Mouse (Mus musculus) embryonic facial prominence, embryonic 11.5 days (tissue): ENCODE results near the gene Pan3. TPM values are rescaled to one million over a fixed set of nuclear protein-coding genes. Genes with fewer than 3 reads are reported as not detected.

Source experiments
- ATAC-seq: fragments of 200-750 bp; cut with Nextera tagmentation; replicated peaks from 2 replicates; pipeline ENCODE4 v1.8.0; 2017; ENCODE audit warnings: low read depth; ENCODE audit not compliant: insufficient number of reproducible peaks, low FRiP score, low TSS enrichment
- DNase-seq: peaks from one replicate; pipeline ENCODE4 v3.0.0-alpha.2; 2015; ENCODE audit warnings: low spot score
- H3K27ac ChIP-seq: fragments of 300-500 bp; sonication (generic); replicated peaks from 2 replicates; pipeline ENCODE4 v1.5.1; 2014; ENCODE audit warnings: mild to moderate bottlenecking, low read depth, low read length, control low read depth
- H3K27me3 ChIP-seq: fragments of 300-500 bp; sonication (generic); 2 replicates; pipeline ENCODE4 v1.6.1; 2014; ENCODE audit warnings: mild to moderate bottlenecking, low read length, moderate library complexity, mixed read lengths; ENCODE audit not compliant: control insufficient read depth, insufficient read depth
- H3K36me3 ChIP-seq: fragments of 300-500 bp; sonication (generic); replicated peaks from 2 replicates; pipeline ENCODE4 v1.6.1; 2014; ENCODE audit warnings: low read depth, mild to moderate bottlenecking, low read length, moderate library complexity, mixed read lengths; ENCODE audit not compliant: control insufficient read depth, insufficient read depth
- H3K4me1 ChIP-seq: fragments of 300-500 bp; sonication (generic); 2 replicates; pipeline ENCODE4 v1.6.1; 2014; ENCODE audit warnings: low read length, mixed read lengths; ENCODE audit not compliant: control insufficient read depth, insufficient read depth
- H3K4me2 ChIP-seq: fragments of 300-500 bp; sonication (generic); 2 replicates; pipeline ENCODE4 v1.6.1; 2014; ENCODE audit warnings: low read depth, mild to moderate bottlenecking, control low read depth, low read length, moderate library complexity
- H3K4me3 ChIP-seq: fragments of 300-500 bp; sonication (generic); 2 replicates; pipeline ENCODE4 v1.5.1; 2014; ENCODE audit warnings: low read depth, low read length, control low read depth
- H3K9ac ChIP-seq: fragments of 300-500 bp; sonication (generic); replicated peaks from 2 replicates; pipeline ENCODE4 v1.6.1; 2014; ENCODE audit warnings: mild to moderate bottlenecking, control low read depth, low read length
- H3K9me3 ChIP-seq: fragments of 300-500 bp; sonication (generic); replicated peaks from 2 replicates; pipeline ENCODE4 v1.6.1; 2016; ENCODE audit warnings: mild to moderate bottlenecking, low read length, inconsistent platforms, mixed read lengths; ENCODE audit not compliant: control insufficient read depth
- WGBS: fragments of 180-500 bp; shearing (Covaris S2); extraction: QIAGEN DNeasy Blood & Tissue Kit; methylation state at CpG from one replicate; pipeline ENCODE4 v1.1.7; 2014; 5-methylcytosine and 5-hydroxymethylcytosine counted together
- polyA plus RNA-seq: library from polyadenylated mRNA; unstranded; fragments of >200 nt; fragmentation: Nextera tagmentation; extraction: Ambion mirVana; gene quantifications from 2 replicates; pipeline ENCODE4 v1.2.1, GENCODE M21; 2014

The Pan3 gene
- polyA plus RNA-seq, 1 experiment from 2014 or later, result 41.2 TPM

DNA sequence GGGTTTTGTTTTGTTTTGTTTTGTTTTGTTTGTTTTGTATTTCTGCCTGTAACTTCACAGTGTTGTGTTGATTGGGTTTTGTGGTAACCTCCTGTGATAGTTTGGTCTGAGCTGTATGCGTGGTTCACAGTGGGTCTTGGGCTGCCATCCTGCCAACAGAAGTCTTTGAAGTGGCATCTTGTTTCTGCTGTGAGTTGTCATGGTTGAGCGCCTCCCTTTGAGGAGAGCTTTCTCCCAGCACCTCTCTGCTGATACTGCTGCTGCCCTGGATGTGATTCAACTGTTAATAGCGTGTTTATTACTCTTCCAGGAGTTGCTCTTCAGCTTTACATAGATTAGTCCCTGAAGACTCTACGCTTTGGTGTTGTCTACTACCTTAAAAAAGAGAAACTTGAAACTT, 18.6 kb downstream of the Pan3 start:
- Histone ChIP-seq H3K9ac (no peak overlapping the region), H3K9me3 (no peaks in the 10 kb centered on the region), H3K4me1 (no peaks in the 10 kb centered on the region), H3K4me2 (no peak overlapping the region), H3K27me3 (no peaks in the 10 kb centered on the region), H3K36me3 (no peaks in the 10 kb centered on the region), H3K27ac (no peak overlapping the region), H3K4me3 (no peak overlapping the region)
- DNase-seq (no peak), ATAC-seq (no peak)
- WGBS, result 60% methylated on average over 4 of the region's 4 CpGs

DNA sequence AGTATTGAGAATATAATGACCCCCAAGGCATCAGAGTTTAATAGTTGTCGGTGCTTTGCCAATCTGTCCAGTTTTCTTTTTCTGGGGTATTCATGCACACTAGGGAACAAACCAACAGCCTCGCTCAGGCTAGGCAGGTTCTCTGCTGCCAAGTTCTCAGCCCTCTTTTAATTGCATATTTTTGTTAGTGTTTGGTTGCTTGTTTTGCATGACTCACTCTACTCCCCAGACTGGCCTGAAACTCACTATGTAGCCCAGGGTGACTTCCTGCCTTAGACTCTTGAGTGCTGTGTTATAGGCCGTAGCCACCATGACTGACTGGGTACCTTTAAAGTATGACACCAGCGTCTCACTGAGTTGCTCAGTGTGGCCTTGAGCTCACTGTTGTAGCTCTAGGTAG, 19.0 kb downstream of the Pan3 start:
- ATAC-seq (no peak), DNase-seq (no peak)
- Histone ChIP-seq H3K4me1 (no peaks in the 10 kb centered on the region), H3K27ac (no peak overlapping the region), H3K9me3 (no peaks in the 10 kb centered on the region), H3K36me3 (no peaks in the 10 kb centered on the region), H3K4me3 (no peak overlapping the region), H3K4me2 (no peak overlapping the region), H3K27me3 (no peaks in the 10 kb centered on the region), H3K9ac (no peak overlapping the region)
- WGBS, result 91% methylated on average over 4 of the region's 4 CpGs

- H3K36me3 ChIP-seq, result peaks cover 3% of the 10 kb centered on the region
- DNase-seq (no peak), ATAC-seq (no peak)
- no peak overlapping the region for H3K4me2 ChIP-seq
- no peaks in the 10 kb centered on the region for H3K9me3 ChIP-seq
- H3K9ac ChIP-seq, result no peak overlapping the region
- WGBS, result 89% methylated on average over 4 of the region's 4 CpGs
- H3K27ac ChIP-seq, result no peak overlapping the region
- no peaks in the 10 kb centered on the region for H3K4me1 ChIP-seq
- H3K4me3 ChIP-seq, result no peak overlapping the region
- H3K27me3 ChIP-seq, result no peaks in the 10 kb centered on the region
Measured at GRCm38 (mm10) chr5:147456491-147456890, 26.5 kb downstream of the Pan3 start.

DNA sequence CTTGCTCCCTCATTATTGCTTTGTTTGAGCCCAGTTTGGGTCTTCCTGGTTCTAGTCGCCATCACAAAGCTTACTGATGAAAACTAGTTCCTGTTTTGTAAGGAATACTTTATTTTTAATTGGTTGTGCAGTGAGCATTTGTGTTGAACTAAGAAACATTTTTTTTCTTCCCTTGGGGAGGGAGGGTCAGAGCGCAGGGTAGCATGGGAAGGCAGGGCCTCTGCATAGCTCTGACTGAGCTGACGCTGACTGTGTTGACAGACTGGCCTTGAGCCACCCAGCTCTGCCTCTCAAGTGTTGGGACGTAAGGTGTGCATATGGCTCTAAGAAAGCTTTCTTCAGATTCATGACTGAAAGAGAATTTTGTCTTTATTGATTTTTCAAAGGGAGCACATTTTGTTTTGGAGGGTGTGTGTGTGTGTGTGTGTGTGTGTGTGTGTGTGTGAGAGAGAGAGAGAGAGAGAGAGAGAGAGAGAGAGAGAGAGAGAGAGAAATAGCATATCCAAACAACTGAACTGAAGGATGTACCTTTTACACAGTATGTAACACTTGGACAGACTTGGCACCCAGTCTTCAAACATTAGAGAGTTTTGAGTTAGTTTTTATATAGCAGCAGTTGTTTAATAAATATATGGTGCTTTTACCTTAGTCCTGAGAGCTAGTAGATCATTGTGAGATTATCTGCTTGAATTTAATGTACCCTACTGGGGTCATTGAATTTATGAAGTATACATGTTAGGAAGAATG, 30.0 kb downstream of the Pan3 start:
- Histone ChIP-seq H3K36me3 (no peaks in the 10 kb centered on the region; the same call in 1 of the 2 replicates), H3K4me1 (no peaks in the 10 kb centered on the region), H3K4me3 (no peak overlapping the region), H3K9ac (no peak overlapping the region), H3K4me2 (no peak overlapping the region), H3K27me3 (no peaks in the 10 kb centered on the region), H3K27ac (no peak overlapping the region), H3K9me3 (no peaks in the 10 kb centered on the region)
- ATAC-seq, result no peak
- WGBS, result 64% methylated on average over 4 of the region's 4 CpGs
- DNase-seq, result no peak

GRCm38 (mm10) chr5:147463251-147463650, 33.3 kb downstream of the Pan3 start:
- Histone ChIP-seq H3K27me3 (no peaks in the 10 kb centered on the region), H3K27ac (no peak overlapping the region), H3K9ac (no peak overlapping the region), H3K4me1 (no peaks in the 10 kb centered on the region), H3K9me3 (no peaks in the 10 kb centered on the region), H3K4me3 (no peak overlapping the region), H3K36me3 (no peaks in the 10 kb centered on the region; the same call in none of the 2 replicates), H3K4me2 (no peak overlapping the region)
- DNase-seq, result no peak
- no peak for ATAC-seq
- 84% methylated on average over 3 of the region's 3 CpGs for WGBS

DNA sequence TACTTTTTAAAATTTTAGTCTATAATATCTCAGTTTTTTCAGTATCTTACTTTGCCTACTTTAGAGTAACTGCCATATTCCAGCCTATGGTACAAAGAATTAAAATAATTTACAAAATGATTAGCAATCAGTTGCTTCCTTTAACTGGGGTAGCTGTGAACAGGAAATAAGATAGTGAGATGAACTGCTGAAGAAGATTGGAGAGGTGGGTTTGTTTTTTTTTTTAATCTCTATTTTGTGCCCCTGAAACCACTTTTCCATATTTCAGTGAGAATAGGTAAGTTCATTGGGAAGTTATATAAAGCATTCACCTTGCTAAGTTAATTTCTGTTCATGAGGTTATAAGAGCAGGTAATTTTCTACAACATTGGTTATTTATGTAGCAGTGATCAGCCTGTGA, 36.4 kb downstream of the Pan3 start:
- no peak overlapping the region for H3K4me3 ChIP-seq
- no peaks in the 10 kb centered on the region for H3K9me3 ChIP-seq
- ATAC-seq (no peak), DNase-seq (no peak)
- H3K36me3 ChIP-seq, result no peaks in the 10 kb centered on the region; the same call in 1 of the 2 replicates
- no peaks in the 10 kb centered on the region for H3K27me3 ChIP-seq
- no peaks in the 10 kb centered on the region for H3K4me1 ChIP-seq
- H3K27ac ChIP-seq, result no peak overlapping the region
- H3K9ac ChIP-seq, result no peak overlapping the region
- no peak overlapping the region for H3K4me2 ChIP-seq

- Histone ChIP-seq H3K4me3 (no peak overlapping the region), H3K27ac (no peak overlapping the region), H3K27me3 (no peaks in the 10 kb centered on the region), H3K9ac (no peak overlapping the region), H3K4me1 (no peaks in the 10 kb centered on the region), H3K9me3 (no peaks in the 10 kb centered on the region), H3K36me3 (no peaks in the 10 kb centered on the region; the same call in 1 of the 2 replicates), H3K4me2 (no peak overlapping the region)
- ATAC-seq (no peak), DNase-seq (no peak)
- WGBS, result 95% methylated on average over 5 of the region's 5 CpGs
Measured at GRCm38 (mm10) chr5:147471163-147471562, 41.2 kb downstream of the Pan3 start.

- no peaks in the 10 kb centered on the region for H3K36me3 ChIP-seq
- no peaks in the 10 kb centered on the region for H3K27me3 ChIP-seq
- no peak overlapping the region for H3K9ac ChIP-seq
- no peaks in the 10 kb centered on the region for H3K9me3 ChIP-seq
- no peaks in the 10 kb centered on the region for H3K4me1 ChIP-seq
- ATAC-seq, result no peak
- no peak overlapping the region for H3K4me2 ChIP-seq
- 71% methylated on average over 6 of the region's 6 CpGs for WGBS
- no peak overlapping the region for H3K27ac ChIP-seq
- DNase-seq, result no peak
- H3K4me3 ChIP-seq, result no peak overlapping the region
Measured at GRCm38 (mm10) chr5:147473071-147473470, 43.1 kb downstream of the Pan3 start.
